Mouse (Mus musculus) frontal cortex, postnatal 36 days (tissue): ENCODE measurements around the gene Olfr1410.

ENCODE experiments used
- DNase-seq, 2 experiments: peaks; one replicate each; pipeline ENCODE4 v3.0.0; 2022; ENCODE audit warnings: low spot score in 2 of 2

Gene Olfr1410

GRCm38 (mm10) chr1:92605482-92605881, at the start of gene Olfr1410:
TSS of gene Olfr1410 (plus strand) at chr1:92605782.
- DNase-seq, result no peak

- DNase-seq, result no peak
Measured at GRCm38 (mm10) chr1:92571022-92571421, 34.6 kb upstream of the Olfr1410 start, which contains the start of gene Olfr1413. TSS of gene Olfr1413 (plus strand) at chr1:92571322.

GRCm38 (mm10) chr1:92585479-92585878, 20.1 kb upstream of the Olfr1410 start, which contains the start of gene Olfr1412:
TSS of gene Olfr1412 (plus strand) at chr1:92585779.
- DNase-seq, result no peak

GRCm38 (mm10) chr1:92594111-92594510, 11.5 kb upstream of the Olfr1410 start, which contains the start of gene Olfr1411:
TSS of gene Olfr1411 (plus strand) at chr1:92594411.
- no peak for DNase-seq

GRCm38 (mm10) chr1:92596019-92596418, 9.6 kb upstream of the Olfr1410 start:
- DNase-seq, result no peak

- no peak for DNase-seq
Measured at GRCm38 (mm10) chr1:92607711-92608110, 2.1 kb downstream of the Olfr1410 start.

- peak; percentile 45 to 69 for DNase-seq
Measured at GRCm38 (mm10) chr1:92611008-92611407, 5.4 kb downstream of the Olfr1410 start.

GRCm38 (mm10) chr1:92613175-92613574, 7.6 kb downstream of the Olfr1410 start:
- no peak for DNase-seq

- DNase-seq, result peak in 1 of 2 experiments; percentile 22
Measured at GRCm38 (mm10) chr1:92614516-92614915, 8.9 kb downstream of the Olfr1410 start.

GRCm38 (mm10) chr1:92616046-92616445, 10.5 kb downstream of the Olfr1410 start:
- no peak for DNase-seq

- DNase-seq, result no peak
Measured at GRCm38 (mm10) chr1:92617488-92617887, 11.9 kb downstream of the Olfr1410 start, which contains the start of gene Olfr12. TSS of gene Olfr12 (plus strand) at chr1:92617788.

- DNase-seq, result no peak
Measured at GRCm38 (mm10) chr1:92618360-92618759, 12.8 kb downstream of the Olfr1410 start.

- DNase-seq, result no peak
Measured at GRCm38 (mm10) chr1:92628227-92628626, 22.6 kb downstream of the Olfr1410 start.

- no peak for DNase-seq
Measured at GRCm38 (mm10) chr1:92632196-92632595, 26.6 kb downstream of the Olfr1410 start.

GRCm38 (mm10) chr1:92632948-92633347, 27.4 kb downstream of the Olfr1410 start:
- DNase-seq, result no peak

GRCm38 (mm10) chr1:92633726-92634125, 28.1 kb downstream of the Olfr1410 start:
- no peak for DNase-seq

GRCm38 (mm10) chr1:92634569-92634968, 29.0 kb downstream of the Olfr1410 start:
- no peak for DNase-seq

- no peak for DNase-seq
Measured at GRCm38 (mm10) chr1:92634976-92635599, 29.5 kb downstream of the Olfr1410 start.

GRCm38 (mm10) chr1:92636015-92636414, 30.4 kb downstream of the Olfr1410 start:
- no peak for DNase-seq

GRCm38 (mm10) chr1:92636676-92637075, 31.1 kb downstream of the Olfr1410 start:
- DNase-seq, result no peak

GRCm38 (mm10) chr1:92637501-92638172, 32.1 kb downstream of the Olfr1410 start:
- DNase-seq, result no peak

- peak; percentile 70 to 83 for DNase-seq
Measured at GRCm38 (mm10) chr1:92638181-92638580, 32.6 kb downstream of the Olfr1410 start.

GRCm38 (mm10) chr1:92638736-92639135, 33.2 kb downstream of the Olfr1410 start:
- DNase-seq, result no peak
